Mouse (Mus musculus): ENCODE data around the gene Nosip.
"Not testable (repeated sequence)": the region's sequence is repeated elsewhere in the genome, so short reads cannot be mapped to it uniquely, and the experiment has no call there.

Gene Nosip

GRCm38 (mm10) chr7:45062239-45062835 lies at the start of gene Nosip, which contains the start of gene Prrg2:
Gene Nosip, plus strand, starts transcription at chr7:45062429.
Gene Prrg2, minus strand, starts transcription at chr7:45062677.
- peak; percentile 94 for DNase-seq (ENCODE audit: low spot score in 2 of 2)

GRCm38 (mm10) chr7:45012824-45013223 lies 49.4 kb upstream of the Nosip start:
- DNase-seq (ENCODE audit: low spot score in 2 of 2), result no peak

GRCm38 (mm10) chr7:45013366-45014095 lies 48.7 kb upstream of the Nosip start:
- DNase-seq (ENCODE audit: low spot score in 2 of 2), result no peak

GRCm38 (mm10) chr7:45014096-45014451 lies 48.2 kb upstream of the Nosip start:
- no peak for DNase-seq (ENCODE audit: low spot score in 2 of 2)

- DNase-seq (ENCODE audit: low spot score in 2 of 2), result peak in 1 of 2 experiments; percentile 7
Measured at GRCm38 (mm10) chr7:45015344-45015956, 46.8 kb upstream of the Nosip start.

GRCm38 (mm10) chr7:45015957-45016612 lies 46.1 kb upstream of the Nosip start, which contains the start of gene Scaf1:
Gene Scaf1, minus strand, starts transcription at chr7:45016363.
- DNase-seq (ENCODE audit: low spot score in 2 of 2), result peak; percentile 99

GRCm38 (mm10) chr7:45016761-45017160 lies 45.5 kb upstream of the Nosip start:
- no peak for DNase-seq (ENCODE audit: low spot score in 2 of 2)

- DNase-seq (ENCODE audit: low spot score in 2 of 2), result peak; percentile 96
Measured at GRCm38 (mm10) chr7:45017242-45018061, 44.8 kb upstream of the Nosip start, which contains the start of gene Rras. Gene Rras, plus strand, starts transcription at chr7:45017961.

- DNase-seq (ENCODE audit: low spot score in 2 of 2), result no peak
Measured at GRCm38 (mm10) chr7:45019031-45019571, 43.1 kb upstream of the Nosip start.

- DNase-seq (ENCODE audit: low spot score in 2 of 2), result no peak
Measured at GRCm38 (mm10) chr7:45020225-45020624, 42.0 kb upstream of the Nosip start.

- not testable (repeated sequence) for DNase-seq (ENCODE audit: low spot score in 2 of 2)
Measured at GRCm38 (mm10) chr7:45023711-45024110, 38.5 kb upstream of the Nosip start.

GRCm38 (mm10) chr7:45024281-45025248 lies 37.7 kb upstream of the Nosip start:
- no peak for DNase-seq (ENCODE audit: low spot score in 2 of 2)

GRCm38 (mm10) chr7:45025601-45026220 lies 36.5 kb upstream of the Nosip start:
- no peak for DNase-seq (ENCODE audit: low spot score in 2 of 2)

DNA sequence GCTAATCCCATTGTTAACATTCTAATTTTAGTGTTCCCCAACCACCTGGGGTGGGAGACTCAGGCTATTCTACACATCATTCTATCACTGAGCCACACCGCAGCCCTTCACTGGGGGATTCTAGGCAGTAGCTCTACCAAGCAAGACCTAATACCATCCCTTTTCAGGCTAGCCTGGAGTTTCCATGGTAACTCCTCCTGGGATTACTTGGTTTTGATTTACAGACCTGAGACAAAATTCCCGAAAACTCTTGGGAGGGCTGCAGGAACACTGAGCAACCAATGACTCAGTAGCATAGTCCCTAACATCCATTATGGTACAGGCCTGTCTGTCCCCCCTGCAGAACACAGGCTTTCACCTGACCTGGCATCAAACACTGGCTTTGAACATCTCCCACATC lies 36.0 kb upstream of the Nosip start:
- DNase-seq (ENCODE audit: low spot score in 2 of 2), result no peak

DNA sequence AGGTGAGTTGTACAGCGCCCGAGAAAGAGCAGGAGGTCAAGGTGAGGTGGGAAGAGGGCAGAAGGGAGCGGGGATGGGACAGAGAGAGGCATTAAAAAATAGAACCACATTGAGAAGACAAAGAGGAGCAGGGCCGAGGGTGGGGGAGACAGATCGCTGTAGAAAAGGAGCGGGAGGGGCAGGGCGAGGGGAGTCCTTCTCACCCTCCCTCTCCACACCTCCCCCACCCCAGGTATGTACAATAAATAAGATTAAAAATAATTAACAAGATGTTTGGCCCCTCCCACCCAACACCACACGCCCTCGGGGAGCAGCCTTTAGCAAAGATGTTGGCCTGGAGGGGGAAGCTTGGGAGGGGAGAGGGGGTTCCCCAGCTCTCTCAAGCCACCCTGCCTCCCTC lies 34.5 kb upstream of the Nosip start:
- no peak for DNase-seq (ENCODE audit: low spot score in 2 of 2)

GRCm38 (mm10) chr7:45028351-45028750 lies 33.9 kb upstream of the Nosip start:
- no peak for DNase-seq (ENCODE audit: low spot score in 2 of 2)

GRCm38 (mm10) chr7:45029995-45030394 lies 32.2 kb upstream of the Nosip start:
- no peak for DNase-seq (ENCODE audit: low spot score in 2 of 2)

DNA sequence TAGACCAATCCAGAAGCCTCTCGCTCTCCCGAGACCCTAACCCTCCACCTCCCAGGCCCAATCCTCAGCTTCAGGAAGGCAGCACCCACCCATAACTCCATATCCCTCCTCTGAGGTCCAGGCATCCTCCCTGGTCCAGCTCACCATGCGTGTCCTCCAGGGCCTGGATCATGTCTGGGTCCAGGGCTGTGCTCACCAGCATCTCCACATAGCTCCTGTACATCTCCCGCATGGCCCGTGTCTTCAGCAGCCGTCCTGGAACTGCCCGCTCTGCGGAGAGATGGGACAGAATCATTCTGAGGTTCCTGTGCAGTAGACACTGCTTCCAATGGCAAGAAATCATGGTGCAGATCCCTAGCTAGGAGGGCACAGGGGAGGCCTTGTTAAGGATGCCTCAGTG lies 31.4 kb upstream of the Nosip start:
- DNase-seq (ENCODE audit: low spot score in 2 of 2), result no peak

DNA sequence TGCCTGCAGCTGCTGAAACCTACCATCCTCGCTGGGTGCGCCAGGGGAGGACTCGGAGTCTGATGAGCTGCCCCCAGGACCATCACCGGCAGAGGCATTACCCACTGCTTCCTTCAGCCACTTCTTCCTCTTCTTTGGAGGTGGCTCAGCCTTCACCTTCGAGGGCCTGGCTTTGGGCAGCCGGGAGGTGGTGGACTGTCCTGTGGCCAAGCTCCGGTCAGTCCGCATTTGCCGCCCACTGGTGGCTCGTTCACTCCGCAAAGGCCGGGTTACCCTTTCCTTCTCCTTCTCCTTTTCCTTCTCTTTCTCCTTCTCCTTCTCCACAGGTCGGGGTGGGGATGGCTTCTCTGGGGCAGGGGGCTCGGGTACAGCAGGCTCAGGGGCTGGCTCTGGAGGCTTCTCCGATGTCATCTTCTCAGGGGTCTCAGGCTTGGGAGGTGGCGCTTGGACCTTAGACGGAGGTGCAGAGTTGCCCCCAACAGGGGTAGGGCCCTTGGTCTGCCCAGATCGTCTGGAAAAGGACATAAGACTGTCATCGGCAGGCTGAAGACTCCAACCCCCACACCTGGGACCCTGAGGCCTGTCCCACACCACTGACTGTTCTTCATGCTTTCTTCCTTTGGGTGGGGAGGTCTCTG lies 28.4 kb upstream of the Nosip start:
- no peak for DNase-seq (ENCODE audit: low spot score in 2 of 2)
